Mouse (Mus musculus): ENCODE measurements around the gene Rassf10.
A peak's percentile ranks its signal among the peaks of the same experiment; 100 is the strongest.
"Not testable (repeated sequence)": the region's sequence is repeated elsewhere in the genome, so short reads cannot be mapped to it uniquely, and the experiment has no call there.

Rassf10 gene

GRCm38 (mm10) chr7:112953777-112954291, at the start of gene Rassf10:
Gene Rassf10, plus strand, starts transcription at chr7:112953962.
- DNase-seq, result peak; percentile 3

- no peak for DNase-seq
Observed at GRCm38 (mm10) chr7:112906848-112907247, 46.9 kb upstream of the Rassf10 start.

- DNase-seq, result no peak
Observed at GRCm38 (mm10) chr7:112907468-112907867, 46.3 kb upstream of the Rassf10 start.

- no peak for DNase-seq
Observed at GRCm38 (mm10) chr7:112909164-112909563, 44.6 kb upstream of the Rassf10 start.

- DNase-seq, result no peak
Observed at GRCm38 (mm10) chr7:112912969-112913368, 40.8 kb upstream of the Rassf10 start.

GRCm38 (mm10) chr7:112915571-112915970, 38.2 kb upstream of the Rassf10 start:
- no peak for DNase-seq

GRCm38 (mm10) chr7:112917613-112918278, 36.0 kb upstream of the Rassf10 start:
- no peak for DNase-seq

GRCm38 (mm10) chr7:112918279-112918991, 35.3 kb upstream of the Rassf10 start:
- no peak for DNase-seq

- peak; percentile 23 for DNase-seq
Observed at GRCm38 (mm10) chr7:112919845-112920244, 33.9 kb upstream of the Rassf10 start.

- no peak for DNase-seq
Observed at GRCm38 (mm10) chr7:112922801-112923200, 31.0 kb upstream of the Rassf10 start.

- DNase-seq, result no peak
Observed at GRCm38 (mm10) chr7:112923712-112924111, 30.1 kb upstream of the Rassf10 start.

GRCm38 (mm10) chr7:112930669-112931068, 23.1 kb upstream of the Rassf10 start:
- DNase-seq, result no peak

GRCm38 (mm10) chr7:112935876-112936275, 17.9 kb upstream of the Rassf10 start:
- DNase-seq, result not testable (repeated sequence)

GRCm38 (mm10) chr7:112937089-112937488, 16.7 kb upstream of the Rassf10 start:
- no peak for DNase-seq

- no peak for DNase-seq
Observed at GRCm38 (mm10) chr7:112938959-112939358, 14.8 kb upstream of the Rassf10 start.

- DNase-seq, result no peak
Observed at GRCm38 (mm10) chr7:112942567-112942966, 11.2 kb upstream of the Rassf10 start.

GRCm38 (mm10) chr7:112943056-112943455, 10.7 kb upstream of the Rassf10 start:
- DNase-seq, result no peak

GRCm38 (mm10) chr7:112946706-112947105, 7.1 kb upstream of the Rassf10 start:
- DNase-seq, result no peak

- DNase-seq, result no peak
Observed at GRCm38 (mm10) chr7:112954351-112955102, 765 bp downstream of the Rassf10 start.

- DNase-seq, result no peak
Observed at GRCm38 (mm10) chr7:112955103-112955827, 1.5 kb downstream of the Rassf10 start.

GRCm38 (mm10) chr7:112955955-112956354, 2.2 kb downstream of the Rassf10 start:
- no peak for DNase-seq

- DNase-seq, result no peak
Observed at GRCm38 (mm10) chr7:112956961-112957360, 3.2 kb downstream of the Rassf10 start.

GRCm38 (mm10) chr7:112957630-112958029, 3.9 kb downstream of the Rassf10 start:
- DNase-seq, result no peak
